Mouse (Mus musculus) MEL (cell line): Measurements from ENCODE around the gene Dnase2b.

Source experiments
- BHLHE40 ChIP-seq: IDR thresholded peaks from 2 replicates; pipeline ENCODE4 v1.6.1; 2012; ENCODE audit warnings: low read depth, mild to moderate bottlenecking, inconsistent platforms, low read length, improper control_type of control experiment, borderline replicate concordance
- CHD2 ChIP-seq: IDR thresholded peaks from 2 replicates; pipeline ENCODE4 v1.6.1; 2011; ENCODE audit warnings: low read length, improper control_type of control experiment
- CTCF ChIP-seq, 3 experiments: IDR thresholded peaks in 2 of 3; conservative IDR thresholded peaks in 1 of 3; 2 replicates each; pipeline ENCODE4 v1.5.1; 2011 to 2012; ENCODE audit warnings: low read length in 3 of 3, low read depth in 2 of 3, mild to moderate bottlenecking in 2 of 3, improper control_type of control experiment in 1 of 3, inconsistent platforms in 1 of 3, mixed read lengths in 1 of 3, moderate library complexity in 1 of 3; ENCODE audit not compliant: control insufficient read depth in 1 of 3, insufficient read depth in 1 of 3, poor library complexity in 1 of 3, severe bottlenecking in 1 of 3
- ELF1 ChIP-seq: IDR thresholded peaks from 2 replicates; pipeline ENCODE4 v1.6.1; 2014; ENCODE audit warnings: low read depth, mild to moderate bottlenecking, inconsistent platforms, low read length, improper control_type of control experiment, moderate library complexity
- MEF2A ChIP-seq: IDR thresholded peaks from 2 replicates; pipeline ENCODE4 v1.6.1; 2014; ENCODE audit warnings: low read depth, mild to moderate bottlenecking, inconsistent platforms, low read length, improper control_type of control experiment; ENCODE audit not compliant: poor library complexity, insufficient replicate concordance, severe bottlenecking; ENCODE audit errors: extremely low read depth
- MYB ChIP-seq: IDR thresholded peaks from 2 replicates; pipeline ENCODE4 v1.6.1; 2011; ENCODE audit warnings: mild to moderate bottlenecking, low read depth, low read length, improper control_type of control experiment
- POLR2A ChIP-seq, 2 experiments: IDR thresholded peaks; 2 replicates each; pipeline ENCODE4 v1.6.1; 2011 to 2012; ENCODE audit warnings: low read length in 2 of 2, mild to moderate bottlenecking in 2 of 2, control low read depth in 1 of 2, improper control_type of control experiment in 1 of 2, low read depth in 1 of 2, moderate library complexity in 1 of 2; ENCODE audit not compliant: control insufficient read depth in 1 of 2, insufficient read depth in 1 of 2, poor library complexity in 1 of 2
- POLR2AphosphoS5 ChIP-seq: IDR thresholded peaks from 2 replicates; pipeline ENCODE4 v1.6.1; 2012; ENCODE audit warnings: low read depth, borderline replicate concordance, mild to moderate bottlenecking, inconsistent platforms, low read length, moderate library complexity, mixed read lengths
- TAL1 ChIP-seq: IDR thresholded peaks from 2 replicates; pipeline ENCODE4 v1.6.1; 2012; ENCODE audit warnings: mild to moderate bottlenecking, inconsistent platforms, low read length, moderate library complexity, mixed read lengths
- ZC3H11A ChIP-seq: IDR thresholded peaks from 2 replicates; pipeline ENCODE4 v1.6.1; 2012; ENCODE audit warnings: low read depth, mild to moderate bottlenecking, inconsistent platforms, low read length, improper control_type of control experiment
- ZMIZ1 ChIP-seq: IDR thresholded peaks from 2 replicates; pipeline ENCODE4 v1.6.1; 2012; ENCODE audit warnings: low read depth, mild to moderate bottlenecking, inconsistent platforms, low read length, improper control_type of control experiment, moderate library complexity

- TF ChIP-seq CTCF (IDR thresholded peaks at IDR 0.05 in 2 of 3, conservative IDR thresholded peaks at IDR 0.05 in 1 of 3; ENCODE audit: control insufficient read depth in 1 of 3, insufficient read depth in 1 of 3, low read depth in 2 of 3, low read length in 3 of 3, poor library complexity in 1 of 3, severe bottlenecking in 1 of 3) (no peak), POLR2AphosphoS5 (no peak), POLR2A (IDR thresholded peaks at IDR 0.05; ENCODE audit: control insufficient read depth in 1 of 2, insufficient read depth in 1 of 2, low read depth in 1 of 2, low read length in 2 of 2, poor library complexity in 1 of 2) (no peak), TAL1 (no peak), MYB (no peak), CHD2 (no peak), ELF1 (no peak), ZMIZ1 (no peak), MEF2A (no peak), ZC3H11A (no peak), BHLHE40 (no peak)
Measured at GRCm38 (mm10) chr3:146591601-146592000, 23.8 kb downstream of the Dnase2b start.
